In the genomic region with DNA sequence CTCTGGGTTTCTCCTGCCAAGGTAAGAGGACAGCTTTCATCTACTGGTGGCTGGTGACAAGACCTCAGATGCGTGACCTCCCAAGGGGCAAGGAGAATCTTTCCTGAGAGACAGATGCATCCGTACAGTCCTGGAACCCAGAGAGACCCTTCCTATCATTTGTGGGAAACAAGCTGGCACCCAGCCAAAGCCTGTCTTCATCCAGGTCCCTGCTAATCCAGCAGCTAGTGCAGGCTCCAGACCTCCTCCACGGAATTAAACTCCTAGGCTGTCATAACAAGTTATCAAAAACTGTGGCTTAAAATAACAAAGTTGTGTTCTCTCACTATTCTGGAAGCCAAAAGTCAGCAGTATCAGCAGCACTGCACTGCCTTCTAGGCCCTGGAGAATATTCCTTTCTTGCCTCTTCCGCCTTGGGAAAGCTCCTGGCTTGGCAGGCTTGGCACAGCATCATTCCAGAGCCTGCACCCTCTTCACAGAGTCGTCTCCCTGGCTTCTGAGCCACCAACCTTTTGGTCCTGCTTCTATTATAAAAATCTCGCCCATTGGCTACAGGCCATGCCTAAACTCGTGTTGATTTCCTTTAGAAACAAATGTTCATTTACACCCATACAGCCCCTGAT, we compare ENCODE assay signal across 9 mouse cellular contexts.
DNase-seq lines count a peak whose midpoint lies in the region; TF ChIP-seq lines count a peak whose summit lies in the region.
"Had no signal": no experiment of that assay in that cellular context is flagged by ENCODE, and none has a peak within 500 bp of the region (broad histone marks: within the 10 kb centered on the region; RNA-seq: fewer than 3 reads in every experiment).

No protein-coding gene starts in this region.

- no peaks in the 10 kb centered on the region for H3K27me3 ChIP-seq in cerebellum, adult 2 months (ENCODE audit: control insufficient read depth, insufficient read depth, low read length)
- no peaks in the 10 kb centered on the region for H3K27me3 ChIP-seq in embryonic facial prominence, embryonic 10.5 days (replicated peaks; ENCODE audit: low read depth, poor library complexity, severe bottlenecking)
- H3K27me3 ChIP-seq: kidney, embryonic 15.5 days had no signal

- 17% methylated on average over 7 of the region's 7 CpGs for WGBS in cerebellum, adult 2 months
- WGBS in embryonic facial prominence, embryonic 10.5 days, result 67% methylated on average over 7 of the region's 7 CpGs

- no peak for TF ChIP-seq POLR2A in cerebellum, adult 2 months (IDR thresholded peaks at IDR 0.05; ENCODE audit: borderline replicate concordance, insufficient read depth, low read length)

- H3K27ac ChIP-seq in cerebellum, adult 2 months (ENCODE audit: insufficient read depth, low read length), result peak overlapping the region; percentile 95
- H3K27ac ChIP-seq in embryonic facial prominence, embryonic 10.5 days (replicated peaks), result peak overlapping the region; percentile 75
- H3K27ac ChIP-seq: kidney, embryonic 15.5 days had no signal

- H3K36me3 ChIP-seq in embryonic facial prominence, embryonic 10.5 days (replicated peaks), result no peaks in the 10 kb centered on the region
- H3K36me3 ChIP-seq: kidney, embryonic 15.5 days had no signal

- H3K4me1 ChIP-seq in cerebellum, adult 2 months (ENCODE audit: control insufficient read depth, insufficient read depth, low read length), result peaks cover 20% of the 10 kb centered on the region
- H3K4me1 ChIP-seq in embryonic facial prominence, embryonic 10.5 days, result peaks cover 30% of the 10 kb centered on the region

- no peaks in the 10 kb centered on the region for H3K9me3 ChIP-seq in embryonic facial prominence, embryonic 10.5 days
- H3K9me3 ChIP-seq: kidney, embryonic 15.5 days had no signal

- TF ChIP-seq CTCF in cerebellum, adult 2 months (IDR thresholded peaks at IDR 0.05; ENCODE audit: borderline replicate concordance, insufficient read depth, low read depth, low read length), result no peak

- peak; percentile 23 to 25 for DNase-seq in layer of hippocampus, postnatal 10 days (ENCODE audit: low spot score in 2 of 2)
- no peak for DNase-seq in layer of hippocampus, adult 9-11 months
- peak; percentile 61 to 62 for DNase-seq in cerebellum, adult 2 months
- DNase-seq in embryonic facial prominence, embryonic 10.5 days (ENCODE audit: low spot score), result no peak
- DNase-seq in mesoderm, embryonic 11.5 days (ENCODE audit: low read depth, low spot score), result peak; percentile 10
- no peak for DNase-seq in T-cell, adult 2 months (ENCODE audit: low spot score)
- no peak for DNase-seq in urinary bladder, adult 2 months (ENCODE audit: low spot score)
- DNase-seq in spleen, postnatal 10 days (ENCODE audit: low spot score in 2 of 2), result no peak

- no peak overlapping the region for H3K4me3 ChIP-seq in cerebellum, adult 2 months (replicated peaks; ENCODE audit: insufficient read depth, low read depth, low read length)
- no peak overlapping the region for H3K4me3 ChIP-seq in embryonic facial prominence, embryonic 10.5 days
- H3K4me3 ChIP-seq: kidney, embryonic 15.5 days had no signal

Comparison
In these comparisons a context has a peak if more than half of its experiments do, and no peak if none do; other contexts are left out.
1. DNase-seq: peak in layer of hippocampus, postnatal 10 days (2 of 2), cerebellum, adult 2 months (2 of 2) and mesoderm, embryonic 11.5 days (single experiment); none in layer of hippocampus, adult 9-11 months (single experiment), embryonic facial prominence, embryonic 10.5 days (single experiment), T-cell, adult 2 months (single experiment), urinary bladder, adult 2 months (single experiment) and spleen, postnatal 10 days (0 of 2).